Mouse (Mus musculus) hindbrain, embryonic 13.5 days (tissue): ENCODE data around the gene Cd274. TPM values are rescaled to one million over a fixed set of nuclear protein-coding genes. Genes with fewer than 3 reads are reported as not detected.
A peak's percentile ranks its signal among the peaks of the same experiment; 100 is the strongest.

Source experiments
- ATAC-seq: fragments of 200-750 bp; cut with Nextera tagmentation; 2 replicates; pipeline ENCODE4 v1.8.0; 2017; ENCODE audit warnings: moderate TSS enrichment; ENCODE audit not compliant: low FRiP score
- H3K27ac ChIP-seq: fragments of 300-500 bp; sonication (generic); 2 replicates; pipeline ENCODE4 v1.5.1; 2015; ENCODE audit warnings: inconsistent platforms, mild to moderate bottlenecking, moderate library complexity
- H3K27me3 ChIP-seq: fragments of 300-500 bp; sonication (generic); 2 replicates; pipeline ENCODE4 v1.6.1; 2015; ENCODE audit warnings: mild to moderate bottlenecking, inconsistent platforms
- H3K36me3 ChIP-seq: fragments of 300-500 bp; sonication (generic); 2 replicates; pipeline ENCODE4 v1.6.1; 2015; ENCODE audit warnings: mild to moderate bottlenecking, inconsistent platforms
- H3K4me1 ChIP-seq: fragments of 300-500 bp; sonication (generic); replicated peaks from 2 replicates; pipeline ENCODE4 v1.6.1; 2015; ENCODE audit warnings: inconsistent platforms
- H3K4me2 ChIP-seq: fragments of 300-500 bp; sonication (generic); 2 replicates; pipeline ENCODE4 v1.6.1; 2015; ENCODE audit warnings: inconsistent platforms, mild to moderate bottlenecking, moderate library complexity
- H3K4me3 ChIP-seq: fragments of 300-500 bp; sonication (generic); 2 replicates; pipeline ENCODE4 v1.5.1; 2015; ENCODE audit warnings: mild to moderate bottlenecking, inconsistent platforms
- H3K9ac ChIP-seq: fragments of 300-500 bp; sonication (generic); 2 replicates; pipeline ENCODE4 v1.6.1; 2015; ENCODE audit warnings: mild to moderate bottlenecking, inconsistent platforms
- H3K9me3 ChIP-seq: fragments of 300-500 bp; sonication (generic); 2 replicates; pipeline ENCODE4 v1.6.1; 2016; ENCODE audit warnings: inconsistent platforms
- WGBS: fragments of 180-500 bp; shearing (Covaris S2); methylation state at CpG from one replicate; pipeline ENCODE4 v1.1.7; 2015; 5-methylcytosine and 5-hydroxymethylcytosine counted together
- polyA plus RNA-seq: library from polyadenylated mRNA; unstranded; fragments of >200 nt; fragmentation: Nextera tagmentation; extraction: Ambion mirVana; gene quantifications from 2 replicates; pipeline ENCODE4 v1.2.1, GENCODE M21; 2015

The Cd274 gene
- 0.38 and 0.40 TPM in 2 replicates for polyA plus RNA-seq

DNA sequence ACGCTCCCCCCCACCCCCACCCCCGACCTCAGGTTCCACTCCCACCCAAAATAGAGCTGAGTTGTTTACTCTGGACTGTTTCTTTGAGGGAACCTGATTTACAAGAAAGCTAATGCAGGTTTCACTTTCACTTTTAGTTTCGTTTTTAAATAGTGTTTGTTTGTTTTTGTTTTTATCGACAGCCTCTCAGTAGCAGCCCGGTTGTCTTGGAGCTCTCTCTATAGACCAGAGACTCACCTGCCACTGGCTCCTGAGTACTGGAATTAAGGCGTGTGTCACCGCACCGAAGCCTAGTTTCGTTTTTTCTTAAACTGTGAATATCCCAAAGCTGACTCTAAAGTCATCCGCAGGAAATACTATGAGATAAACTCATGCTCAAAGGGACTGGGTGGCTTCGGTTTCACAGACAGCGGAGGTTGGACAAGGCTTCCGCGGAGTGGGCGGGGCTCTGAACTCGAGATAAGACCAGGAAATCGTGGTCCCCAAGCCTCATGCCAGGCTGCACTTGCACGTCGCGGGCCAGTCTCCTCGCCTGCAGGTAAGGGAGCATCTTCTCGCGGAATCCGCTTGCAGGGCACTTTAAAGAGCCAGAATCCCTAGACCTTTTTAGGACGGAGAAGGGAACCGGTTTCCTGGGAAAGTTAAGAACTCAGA, at the start of gene Cd274, which contains the start of gene Plgrkt:
Cd274 (plus strand) TSS at position 487 of the 654 bp plus-strand sequence.
Plgrkt (minus strand) TSS at position 422 of the 654 bp plus-strand sequence.
- Histone ChIP-seq H3K36me3 (no peaks in the 10 kb centered on the region), H3K27ac (no peak within 1 kb of the TSS), H3K9me3 (no peaks in the 10 kb centered on the region), H3K4me1 (peaks cover 10% of the 10 kb centered on the region), H3K27me3 (peaks cover 5% of the 10 kb centered on the region; the same call in 1 of the 2 replicates), H3K4me2 (peak within 1 kb of the TSS; percentile 71), H3K9ac (peak within 1 kb of the TSS; percentile 60), H3K4me3 (peak within 1 kb of the TSS; percentile 44)
- 6% methylated on average over 26 of the region's 26 CpGs for WGBS
- ATAC-seq, result no peak

DNA sequence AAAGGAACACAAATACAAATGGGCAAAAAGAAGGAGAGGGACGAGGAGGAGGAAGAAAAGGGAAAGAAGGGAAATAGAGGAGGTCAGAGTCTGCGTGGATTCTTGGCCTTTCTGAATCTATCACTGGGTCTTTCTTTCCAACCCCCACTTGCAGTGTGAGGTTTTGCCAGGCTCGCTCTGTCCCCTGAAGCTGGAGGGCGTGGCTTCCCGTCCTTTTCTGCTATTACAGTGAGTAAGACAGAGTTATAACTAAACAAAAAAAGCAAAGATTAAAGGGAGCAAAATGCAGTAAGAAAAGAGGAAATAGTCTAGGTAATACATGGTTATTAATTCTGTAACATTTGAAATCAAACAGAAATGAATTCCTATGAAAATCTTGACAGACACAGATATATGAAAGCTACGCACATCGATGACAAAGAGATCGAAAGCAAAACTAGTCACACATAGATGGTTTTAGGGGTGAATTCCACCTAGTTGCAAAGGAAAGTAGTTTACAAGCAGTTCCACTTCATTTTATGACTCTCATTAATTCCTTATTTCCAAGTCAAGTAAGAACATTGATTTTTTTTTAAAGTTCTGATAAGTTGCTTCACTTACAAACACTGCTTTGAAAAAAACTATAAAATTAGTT, 43.7 kb upstream of the Cd274 start:
- WGBS, result 78% methylated on average over 8 of the region's 8 CpGs
- Histone ChIP-seq H3K36me3 (no peaks in the 10 kb centered on the region), H3K4me1 (peaks cover 6% of the 10 kb centered on the region), H3K9ac (no peak overlapping the region), H3K9me3 (no peaks in the 10 kb centered on the region), H3K4me3 (no peak overlapping the region), H3K27me3 (peaks cover 4% of the 10 kb centered on the region; the same call in 1 of the 2 replicates), H3K4me2 (no peak overlapping the region), H3K27ac (no peak overlapping the region)
- ATAC-seq, result no peak

DNA sequence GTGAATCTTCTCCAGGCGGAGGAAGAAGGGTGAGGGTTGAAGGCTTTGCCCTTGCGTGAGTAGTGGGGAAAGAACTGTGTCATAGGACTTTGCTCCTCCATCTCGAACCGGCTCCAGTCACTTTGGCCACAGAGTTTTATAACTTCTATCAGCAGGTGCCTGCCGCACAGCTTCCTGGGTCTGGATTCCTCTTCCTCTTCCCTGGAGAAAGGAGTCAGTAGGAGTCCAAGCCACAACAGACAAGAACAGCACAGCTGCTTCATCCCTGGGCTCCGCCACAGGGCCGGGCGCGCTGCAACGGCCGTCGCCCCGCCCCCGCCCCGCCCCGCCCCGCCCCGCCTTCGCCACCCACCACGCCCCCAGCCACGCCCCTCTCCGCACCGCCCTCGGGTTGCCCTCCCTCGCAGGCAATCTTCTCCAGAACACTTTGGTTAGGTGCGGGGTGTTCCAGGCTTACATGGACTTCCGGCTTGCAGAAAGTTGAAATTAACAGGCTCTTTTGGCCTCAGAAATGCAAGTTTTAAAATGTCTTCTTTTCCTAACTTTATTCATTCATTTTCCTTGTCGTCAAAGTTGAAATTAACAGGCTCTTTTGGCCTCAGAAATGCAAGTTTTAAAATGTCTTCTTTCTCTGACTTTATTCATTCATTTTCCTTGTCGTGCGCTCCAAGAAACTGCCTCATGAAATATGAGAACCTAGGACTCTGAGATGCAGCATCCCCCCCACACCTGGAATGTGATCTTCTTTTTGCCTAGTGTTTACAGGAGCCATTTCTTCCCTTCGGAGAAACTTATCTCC, 42.0 kb upstream of the Cd274 start, which contains the start of gene Insl6:
Insl6 (minus strand) TSS at position 304 of the 799 bp plus-strand sequence.
- peaks cover 4% of the 10 kb centered on the region; the same call in 1 of the 2 replicates for H3K27me3 ChIP-seq
- no peak within 1 kb of the TSS for H3K27ac ChIP-seq
- WGBS, result 6% methylated on average over 31 of the region's 31 CpGs
- H3K4me3 ChIP-seq, result peak within 1 kb of the TSS; percentile 33
- H3K9me3 ChIP-seq, result no peaks in the 10 kb centered on the region
- H3K36me3 ChIP-seq, result no peaks in the 10 kb centered on the region
- H3K4me1 ChIP-seq, result peaks cover 6% of the 10 kb centered on the region
- H3K4me2 ChIP-seq, result peak within 1 kb of the TSS; percentile 57
- ATAC-seq, result peak; percentile 66
- H3K9ac ChIP-seq, result peak within 1 kb of the TSS; percentile 46; the same call in 1 of the 2 replicates

DNA sequence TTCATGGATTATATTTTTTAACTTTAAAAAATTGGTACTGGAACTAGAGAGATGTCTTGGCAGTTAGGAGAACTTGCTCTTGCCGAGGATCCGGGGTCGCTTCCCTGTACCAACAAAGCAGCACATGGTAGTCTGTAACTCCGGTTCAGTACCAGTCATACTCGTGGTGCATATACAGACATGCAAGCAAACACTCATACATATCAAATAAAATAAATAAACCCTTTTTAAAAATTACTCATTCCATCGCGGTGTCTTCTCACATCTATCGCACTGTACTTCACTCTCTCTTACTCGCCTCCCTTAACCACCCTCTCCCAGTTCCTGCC, 41.4 kb upstream of the Cd274 start:
- Histone ChIP-seq H3K9ac (no peak overlapping the region), H3K36me3 (no peaks in the 10 kb centered on the region), H3K4me2 (peak overlapping the region; percentile 57), H3K9me3 (no peaks in the 10 kb centered on the region), H3K4me3 (no peak overlapping the region), H3K27me3 (peaks cover 4% of the 10 kb centered on the region; the same call in 1 of the 2 replicates), H3K4me1 (peaks cover 6% of the 10 kb centered on the region), H3K27ac (no peak overlapping the region)
- no peak for ATAC-seq
- 73% methylated on average over 9 of the region's 9 CpGs for WGBS

DNA sequence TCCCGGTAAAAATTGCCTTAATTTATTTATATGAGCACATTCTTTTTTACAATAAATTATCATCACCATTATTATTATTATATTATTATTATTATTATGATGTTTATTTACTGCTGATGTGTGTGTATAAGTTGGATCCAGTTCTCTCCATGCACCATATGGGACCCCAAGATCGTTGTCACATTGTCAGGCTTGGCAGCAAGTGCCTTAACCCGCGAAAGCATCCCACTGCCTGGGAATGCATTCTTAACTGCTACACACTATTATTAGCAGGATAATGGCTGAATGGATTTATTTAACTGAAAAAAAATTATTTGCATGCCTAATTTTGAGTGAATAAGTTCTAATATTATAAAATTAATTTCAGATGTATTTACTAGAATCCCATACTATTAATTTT, 40.9 kb upstream of the Cd274 start:
- Histone ChIP-seq H3K36me3 (no peaks in the 10 kb centered on the region), H3K9me3 (no peaks in the 10 kb centered on the region), H3K4me3 (no peak overlapping the region), H3K27ac (no peak overlapping the region), H3K27me3 (peaks cover 4% of the 10 kb centered on the region; the same call in 1 of the 2 replicates), H3K4me1 (peaks cover 6% of the 10 kb centered on the region), H3K9ac (no peak overlapping the region), H3K4me2 (no peak overlapping the region)
- ATAC-seq, result no peak
- WGBS, result 86% methylated on average over 4 of the region's 4 CpGs

DNA sequence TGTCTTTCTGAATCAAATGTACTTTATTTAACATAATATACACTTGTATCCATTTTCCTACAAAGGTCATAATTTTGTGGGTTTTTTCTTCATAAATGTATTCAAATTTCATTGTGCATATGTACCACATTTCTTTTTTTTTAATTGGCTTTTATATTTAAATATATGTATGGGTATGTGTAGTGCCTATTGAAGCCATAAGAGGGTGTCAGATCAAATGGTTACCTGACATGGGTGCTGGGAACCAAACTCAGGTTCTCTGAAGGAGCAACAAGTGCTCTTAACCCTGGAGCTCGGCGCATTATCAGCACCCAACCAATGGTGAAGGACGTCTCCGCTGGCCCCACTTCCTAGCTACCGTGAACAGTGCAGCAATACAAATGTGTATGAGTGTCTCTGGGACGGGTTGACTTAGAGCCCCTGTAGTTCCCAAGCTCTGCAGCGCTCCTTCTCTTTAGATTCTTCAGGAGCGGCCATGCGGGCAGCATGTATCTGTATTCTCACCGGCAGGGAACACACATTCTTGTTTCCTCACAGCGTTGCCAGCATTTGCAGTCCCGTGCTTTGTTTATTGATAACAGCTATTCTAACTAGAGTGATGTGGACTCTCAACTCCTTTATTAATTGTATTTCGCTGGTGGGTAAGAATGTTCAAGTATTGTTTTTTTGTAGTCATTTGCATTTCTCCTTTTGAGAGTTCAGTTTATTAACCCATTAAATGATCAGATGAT, 40.3 kb upstream of the Cd274 start:
- 76% methylated on average over 13 of the region's 13 CpGs for WGBS
- no peak overlapping the region for H3K4me3 ChIP-seq
- ATAC-seq, result no peak
- H3K36me3 ChIP-seq, result no peaks in the 10 kb centered on the region
- H3K4me2 ChIP-seq, result no peak overlapping the region
- H3K9ac ChIP-seq, result no peak overlapping the region
- peaks cover 4% of the 10 kb centered on the region; the same call in 1 of the 2 replicates for H3K27me3 ChIP-seq
- H3K4me1 ChIP-seq, result peaks cover 6% of the 10 kb centered on the region
- H3K27ac ChIP-seq, result no peak overlapping the region
- no peaks in the 10 kb centered on the region for H3K9me3 ChIP-seq

DNA sequence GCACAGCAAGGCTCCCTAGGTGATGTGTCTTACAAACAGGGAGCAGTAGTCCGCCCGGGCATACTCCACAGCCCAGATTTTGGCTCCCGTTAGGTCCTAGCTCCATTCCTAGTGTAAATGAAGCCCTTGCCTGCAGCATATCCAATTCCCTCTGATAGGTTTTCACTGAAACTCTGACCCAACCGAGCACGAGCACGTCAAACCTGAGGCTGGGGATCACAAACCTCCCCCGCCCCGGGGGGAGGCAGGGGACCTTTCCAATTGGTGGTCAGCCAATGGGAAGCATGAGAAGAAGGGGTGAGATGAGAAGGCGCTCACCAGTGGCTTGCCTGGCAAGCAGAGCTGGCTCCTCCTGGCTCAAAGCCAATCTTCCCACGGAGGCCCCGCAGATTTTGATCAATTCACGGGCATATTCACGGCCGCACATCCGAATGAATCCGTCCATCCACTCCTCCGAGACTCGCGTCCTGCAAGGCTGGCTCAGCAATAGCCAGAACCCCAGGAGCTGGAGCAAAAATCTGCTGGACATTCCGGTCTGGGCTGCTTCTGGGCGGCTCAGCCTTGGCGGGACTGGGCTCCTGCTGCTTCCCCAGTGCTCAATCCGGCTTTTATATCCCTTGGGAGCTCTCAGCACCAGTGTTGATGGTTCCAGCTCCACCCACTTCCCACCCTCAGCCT, 33.0 kb upstream of the Cd274 start, which contains the start of gene Rln1:
Rln1 (minus strand) TSS at position 603 of the 678 bp plus-strand sequence.
- H3K9ac ChIP-seq, result peak within 1 kb of the TSS; percentile 74
- 3% methylated on average over 23 of the region's 23 CpGs for WGBS
- H3K4me2 ChIP-seq, result peak within 1 kb of the TSS; percentile 74
- no peaks in the 10 kb centered on the region for H3K36me3 ChIP-seq
- peak; percentile 85 for ATAC-seq
- H3K27me3 ChIP-seq, result peaks cover 3% of the 10 kb centered on the region; the same call in 1 of the 2 replicates
- H3K27ac ChIP-seq, result 0 out of 2 replicates have a peak within 1 kb of the TSS, but pooled peaks have one; percentile 30
- H3K4me3 ChIP-seq, result peak within 1 kb of the TSS; percentile 47
- H3K9me3 ChIP-seq, result no peaks in the 10 kb centered on the region
- peaks cover 10% of the 10 kb centered on the region for H3K4me1 ChIP-seq

DNA sequence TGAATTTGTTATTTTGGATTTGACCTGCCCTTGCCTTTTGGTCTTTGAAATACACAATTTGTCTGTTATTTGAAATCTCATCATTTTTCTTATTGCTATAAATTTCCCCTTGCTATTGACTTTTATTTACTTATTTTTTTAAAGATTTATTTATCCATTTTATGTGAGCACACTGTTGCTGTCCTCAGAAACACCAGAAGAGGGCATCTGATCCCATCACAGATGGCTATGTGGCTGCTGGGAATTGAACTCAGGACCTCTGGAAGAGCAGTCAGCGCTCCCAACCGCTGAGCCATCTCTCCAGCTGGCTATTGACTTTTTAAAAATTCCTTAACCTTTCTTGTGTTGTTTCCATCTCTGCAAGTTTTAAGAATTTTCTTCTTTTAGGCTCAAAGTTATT, 30.6 kb upstream of the Cd274 start:
- Histone ChIP-seq H3K9ac (no peak overlapping the region), H3K36me3 (no peaks in the 10 kb centered on the region), H3K4me2 (no peak overlapping the region), H3K4me1 (peaks cover 10% of the 10 kb centered on the region), H3K27me3 (peaks cover 3% of the 10 kb centered on the region; the same call in 1 of the 2 replicates), H3K9me3 (no peaks in the 10 kb centered on the region), H3K27ac (no peak overlapping the region), H3K4me3 (no peak overlapping the region)
- WGBS, result 90% methylated on average over 2 of the region's 2 CpGs
- no peak for ATAC-seq

DNA sequence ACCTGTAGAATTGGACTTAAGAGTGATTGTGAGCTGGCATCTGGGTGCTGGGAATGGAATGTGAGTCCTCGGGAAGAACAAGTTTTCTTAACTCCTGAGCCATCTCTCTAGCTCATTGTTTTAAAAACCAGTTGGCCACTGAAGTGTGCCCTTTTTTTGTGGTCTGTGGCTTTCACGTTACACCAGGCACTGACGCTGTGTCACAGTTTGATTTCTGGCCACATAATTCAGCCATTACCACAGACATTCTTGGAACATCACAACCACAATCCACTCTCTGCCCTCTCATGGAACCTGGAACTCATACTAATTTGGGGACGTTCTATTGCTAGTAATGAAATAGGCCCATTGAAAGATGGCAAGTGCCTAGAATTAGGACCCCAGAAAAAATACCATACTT, 26.2 kb upstream of the Cd274 start:
- H3K9me3 ChIP-seq, result no peaks in the 10 kb centered on the region
- H3K27me3 ChIP-seq, result no peaks in the 10 kb centered on the region
- no peak overlapping the region for H3K27ac ChIP-seq
- no peak for ATAC-seq
- 80% methylated on average over 4 of the region's 4 CpGs for WGBS
- H3K36me3 ChIP-seq, result no peaks in the 10 kb centered on the region
- H3K4me3 ChIP-seq, result no peak overlapping the region
- no peaks in the 10 kb centered on the region for H3K4me1 ChIP-seq
- H3K9ac ChIP-seq, result no peak overlapping the region
- no peak overlapping the region for H3K4me2 ChIP-seq

DNA sequence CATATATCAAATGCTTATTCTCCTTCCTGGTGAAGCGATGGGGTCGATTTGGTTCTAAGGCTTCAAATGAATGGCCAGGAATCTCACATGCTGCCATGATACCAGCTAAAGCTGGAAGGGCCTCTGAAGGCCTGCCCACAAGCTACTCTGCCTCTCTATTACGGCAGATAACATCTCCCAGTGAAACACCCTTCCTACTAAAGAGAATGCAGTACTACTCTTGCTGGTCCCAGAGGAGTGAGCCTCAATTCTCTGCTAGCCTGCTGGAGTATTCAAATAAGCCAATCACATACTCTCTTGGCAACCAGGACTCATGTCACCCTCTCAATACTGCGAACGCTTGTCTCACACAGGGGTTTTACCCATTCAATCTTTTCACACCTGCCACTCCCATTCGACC, 25.0 kb upstream of the Cd274 start:
- H3K27ac ChIP-seq, result no peak overlapping the region
- H3K4me2 ChIP-seq, result no peak overlapping the region
- WGBS, result 88% methylated on average over 6 of the region's 6 CpGs
- H3K9me3 ChIP-seq, result no peaks in the 10 kb centered on the region
- H3K9ac ChIP-seq, result no peak overlapping the region
- ATAC-seq, result no peak
- H3K4me3 ChIP-seq, result no peak overlapping the region
- no peaks in the 10 kb centered on the region for H3K4me1 ChIP-seq
- no peaks in the 10 kb centered on the region for H3K27me3 ChIP-seq
- H3K36me3 ChIP-seq, result no peaks in the 10 kb centered on the region

DNA sequence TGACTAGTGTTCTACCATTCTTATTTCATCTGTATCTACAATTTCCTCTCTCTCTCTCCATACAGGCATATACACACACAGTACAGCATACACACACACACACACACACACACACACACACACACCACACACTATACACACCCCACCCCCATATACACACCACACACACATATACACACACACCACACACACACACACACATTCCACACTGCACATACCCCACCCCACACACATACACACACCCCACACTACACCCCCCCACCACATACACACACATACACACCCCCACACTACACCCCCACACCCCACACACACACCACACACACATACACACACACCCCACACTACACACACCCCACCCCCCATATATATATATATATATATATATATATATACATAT, 22.4 kb upstream of the Cd274 start:
- no peak overlapping the region for H3K9ac ChIP-seq
- ATAC-seq, result no peak
- H3K27ac ChIP-seq, result no peak overlapping the region
- H3K36me3 ChIP-seq, result peaks cover 9% of the 10 kb centered on the region
- H3K4me3 ChIP-seq, result no peak overlapping the region
- no peaks in the 10 kb centered on the region for H3K27me3 ChIP-seq
- H3K9me3 ChIP-seq, result no peaks in the 10 kb centered on the region
- no peak overlapping the region for H3K4me2 ChIP-seq
- H3K4me1 ChIP-seq, result no peaks in the 10 kb centered on the region
